Mouse (Mus musculus) left cerebral cortex, adult 8-10 months (tissue): Measurements from ENCODE around the gene Lnx2. TPM values are rescaled to one million over a fixed set of nuclear protein-coding genes. Genes with fewer than 3 reads are reported as not detected.

ENCODE experiments used
- DNase-seq, 2 experiments: peaks; one replicate each; pipeline ENCODE4 v3.0.0; 2022; ENCODE audit warnings: low spot score in 2 of 2
- total RNA-seq, 4 experiments: library from RNA; stranded (reverse); gene quantifications; 2 replicates each; pipeline ENCODE4 v1.2.4; 2022

Gene Lnx2
- total RNA-seq, 4 experiments from 2014 or later = 4.8 to 6.4 (median 5.6) TPM

GRCm38 (mm10) chr5:146968695-146969393 is 107.5 kb downstream of the Lnx2 start:
- no peak for DNase-seq

Other genes starting within 250 kb of the Lnx2 start
- 100 to 1,000 TPM; 131 to 217 (median 174) TPM for gene Rpl21, start 243.7 kb downstream of the Lnx2 start, total RNA-seq
- gene Rasl11a, start 231.5 kb downstream of the Lnx2 start, total RNA-seq = 1 to 10 TPM; 3.2 to 5.9 (median 4.9) TPM
- gene Gtf3a, start 127.9 kb downstream of the Lnx2 start, total RNA-seq = 10 to 100 TPM; 21.6 to 23.3 (median 22.5) TPM
- gene Mtif3, start 112.8 kb downstream of the Lnx2 start, total RNA-seq = 10 to 100 TPM; 18.4 to 23.7 (median 19.1) TPM
- gene Polr1d, start 464 bp upstream of the Lnx2 start, total RNA-seq = 10 to 100 TPM; 65.4 to 67.3 (median 65.8) TPM
- under 1 TPM in 2 of 4 experiments, not detected in 2; 0.34 to 0.42 TPM for gene Gsx1, start 112.1 kb upstream of the Lnx2 start, total RNA-seq
- gene Pdx1, start 193.4 kb upstream of the Lnx2 start, total RNA-seq = not detected
- not detected for gene Cdx2, start 230.7 kb upstream of the Lnx2 start, total RNA-seq
- gene Urad, start 245.9 kb upstream of the Lnx2 start, total RNA-seq = not detected